Mouse (Mus musculus) urinary bladder, postnatal 14 days (tissue): ENCODE data around the gene Ccdc34.

Experiments used
- DNase-seq: peaks from one replicate; pipeline ENCODE4 v3.0.0; 2021; ENCODE audit warnings: low spot score

The Ccdc34 gene

DNA sequence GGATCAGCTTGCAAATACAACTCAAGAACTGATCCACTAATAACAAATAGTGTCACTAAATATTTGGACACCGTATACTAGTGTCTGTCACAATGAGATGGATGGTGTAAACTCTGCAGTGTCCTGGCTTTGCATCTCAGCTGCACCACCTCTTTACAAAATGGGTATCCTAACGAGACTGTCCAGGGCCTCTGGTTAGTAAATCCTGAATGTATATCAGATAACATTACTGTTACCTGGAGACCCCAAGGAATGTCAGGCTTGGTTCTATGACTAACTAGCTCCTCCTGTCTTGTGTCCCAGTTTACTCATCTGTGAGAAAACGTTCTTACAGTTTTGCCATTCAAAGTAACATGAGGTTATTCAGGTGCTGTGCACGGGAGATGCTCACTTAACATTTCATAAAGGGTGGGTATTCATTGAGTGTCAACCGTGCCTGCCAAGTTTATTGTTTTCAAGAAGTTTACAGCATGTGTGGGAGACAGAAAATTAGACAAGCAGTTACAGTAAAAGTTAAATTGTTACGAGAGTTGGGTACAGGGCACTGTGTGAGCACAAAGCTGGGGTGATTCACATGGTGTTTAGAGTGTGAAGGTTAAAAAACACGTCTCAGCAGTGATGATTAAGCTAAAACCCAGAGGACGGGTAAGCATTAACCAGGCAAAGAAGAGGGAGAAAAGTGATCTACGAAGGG lies 197.5 kb downstream of the Ccdc34 start:
- no peak for DNase-seq

DNA sequence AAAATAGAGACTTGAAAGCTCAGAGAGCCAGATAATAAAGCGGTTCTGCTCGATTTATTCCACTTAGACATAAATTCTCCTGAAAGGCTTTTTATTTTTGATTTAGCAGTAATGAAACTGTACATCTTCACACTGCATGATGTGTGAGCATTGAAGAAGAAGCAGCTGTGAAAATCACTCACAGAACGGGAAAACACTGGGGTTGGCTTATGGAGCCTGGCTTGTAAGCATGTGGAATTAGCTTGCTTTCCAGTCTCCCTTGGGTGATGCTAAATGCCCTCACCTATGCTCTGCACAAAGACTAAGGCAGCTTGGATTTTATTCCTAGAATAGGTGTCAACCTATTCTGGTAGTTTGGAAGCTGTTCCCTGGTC lies 198.1 kb downstream of the Ccdc34 start:
- DNase-seq = no peak

DNA sequence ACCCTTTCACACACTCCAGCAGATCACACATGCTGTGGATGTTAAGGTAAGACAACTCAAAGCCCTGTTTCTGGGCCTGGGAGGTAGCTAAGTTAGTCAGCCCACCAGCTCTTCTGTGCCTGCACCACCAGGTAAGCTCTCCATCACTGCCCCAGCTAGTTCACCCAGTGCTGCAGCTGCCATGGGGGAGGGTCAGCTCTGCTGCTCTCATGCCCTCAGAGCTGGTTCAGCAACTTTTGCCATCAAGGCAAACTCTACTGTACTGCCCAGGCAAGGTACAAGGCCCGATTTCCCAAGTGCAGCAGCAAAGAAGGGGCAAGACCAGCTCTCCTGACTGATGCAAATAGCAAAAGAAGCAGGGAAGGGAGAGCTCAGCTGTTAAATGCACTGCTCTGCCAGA lies 202.9 kb downstream of the Ccdc34 start:
- DNase-seq = peak; percentile 59

- DNase-seq = no peak
Measured at GRCm38 (mm10) chr2:110222793-110223192, 205.2 kb downstream of the Ccdc34 start.
